Mouse (Mus musculus) hindbrain, embryonic 13.5 days (tissue): ENCODE measurements around the gene Pex1. TPM values are rescaled to one million over a fixed set of nuclear protein-coding genes. Genes with fewer than 3 reads are reported as not detected.

Experiments
- microRNA-seq: library from miRNA; unstranded; fragments of <30 nt; microRNA quantifications from one replicate; pipeline ENCODE4, GENCODE M21; 2016
- polyA plus RNA-seq: library from polyadenylated mRNA; unstranded; fragments of >200 nt; fragmentation: Nextera tagmentation; extraction: Ambion mirVana; gene quantifications from 2 replicates; pipeline ENCODE4 v1.2.1, GENCODE M21; 2015

The Pex1 gene
- polyA plus RNA-seq, 1 experiment from 2014 or later, result 26.9 TPM

Small RNA genes lying within 50 kb of the gene (microRNA-seq; reads per million reads assigned to microRNA genes)
- not detected for gene Gm26238

Other genes starting within 250 kb of the Pex1 start
- 29.3 and 32.1 TPM in 2 replicates for gene Fam133b, start 52.2 kb upstream of the Pex1 start, polyA plus RNA-seq
- gene 1700109H08Rik, start 24.5 kb upstream of the Pex1 start, polyA plus RNA-seq, result 2.5 and 3.8 TPM in 2 replicates
- 14.9 and 16.1 TPM in 2 replicates for gene Rbm48, start 519 bp downstream of the Pex1 start, polyA plus RNA-seq
- not detected in 2 replicates for gene Tmbim7, start 55.1 kb downstream of the Pex1 start, polyA plus RNA-seq
- 63.4 and 65.8 TPM in 2 replicates for gene Gatad1, start 61.1 kb downstream of the Pex1 start, polyA plus RNA-seq
- 18.3 and 19.9 TPM in 2 replicates for gene Ankib1, start 206.9 kb downstream of the Pex1 start, polyA plus RNA-seq
- 68.4 and 71.8 TPM in 2 replicates for gene Krit1, start 207.1 kb downstream of the Pex1 start, polyA plus RNA-seq
- gene Lrrd1, start 249.1 kb downstream of the Pex1 start, polyA plus RNA-seq, result 0.14 and 0.17 TPM in 2 replicates